Mouse (Mus musculus) T-helper 2 cell (primary cell): ENCODE data around the gene Slc15a1.

ENCODE experiments used
- in situ Hi-C: fragments of 300-600 bp; cut with MboI, MseI; formaldehyde crosslinking; loops from one replicate; pipeline ENCODE4 v1.15.1; 2025; ENCODE audit warnings: high pct_unique_total_duplicates

Slc15a1 gene

GRCm38 (mm10) chr14:121452227-121452626, 52.8 kb downstream of the Slc15a1 start:
- in situ Hi-C loops: loop anchor here (5.0 kb wide), 1 partner anchor 175 kb away; no protein-coding TSS in a partner anchor

- in situ Hi-C loops: loop anchor here (5.0 kb wide), 1 partner anchor 174 kb away; no protein-coding TSS in a partner anchor
These were observed 53.5 kb downstream of the Slc15a1 start for GRCm38 (mm10) chr14:121451424-121452029.

- in situ Hi-C loops: loop anchor here (5.0 kb wide), 1 partner anchor 173 kb away; no protein-coding TSS in a partner anchor
These were observed 54.3 kb downstream of the Slc15a1 start for GRCm38 (mm10) chr14:121450504-121451423.

- in situ Hi-C loops: no loop called here
These were observed 58.1 kb downstream of the Slc15a1 start for GRCm38 (mm10) chr14:121446951-121447350.

GRCm38 (mm10) chr14:121445194-121445593, 59.9 kb downstream of the Slc15a1 start:
- in situ Hi-C loops: no loop called here

GRCm38 (mm10) chr14:121440807-121441206, 64.2 kb downstream of the Slc15a1 start:
- in situ Hi-C loops: no loop called here

- in situ Hi-C loops: no loop called here
These were observed 68.0 kb downstream of the Slc15a1 start for GRCm38 (mm10) chr14:121437026-121437425.

- in situ Hi-C loops: no loop called here
These were observed 68.6 kb downstream of the Slc15a1 start for GRCm38 (mm10) chr14:121436455-121436854.

GRCm38 (mm10) chr14:121435794-121436193, 69.3 kb downstream of the Slc15a1 start:
- in situ Hi-C loops: no loop called here

GRCm38 (mm10) chr14:121431261-121431660, 73.8 kb downstream of the Slc15a1 start:
- in situ Hi-C loops: no loop called here

- in situ Hi-C loops: no loop called here
These were observed 75.1 kb downstream of the Slc15a1 start for GRCm38 (mm10) chr14:121429854-121430535.

- in situ Hi-C loops: no loop called here
These were observed 76.9 kb downstream of the Slc15a1 start for GRCm38 (mm10) chr14:121428148-121428547.

- in situ Hi-C loops: no loop called here
These were observed 78.3 kb downstream of the Slc15a1 start for GRCm38 (mm10) chr14:121426743-121427142.

GRCm38 (mm10) chr14:121425004-121425793, 79.9 kb downstream of the Slc15a1 start:
- in situ Hi-C loops: no loop called here

GRCm38 (mm10) chr14:121423341-121423751, 81.7 kb downstream of the Slc15a1 start:
- in situ Hi-C loops: no loop called here

- in situ Hi-C loops: no loop called here
These were observed 82.2 kb downstream of the Slc15a1 start for GRCm38 (mm10) chr14:121422664-121423340.

- in situ Hi-C loops: no loop called here
These were observed 83.1 kb downstream of the Slc15a1 start for GRCm38 (mm10) chr14:121422000-121422399.

GRCm38 (mm10) chr14:121417594-121417993, 87.5 kb downstream of the Slc15a1 start:
- in situ Hi-C loops: no loop called here

GRCm38 (mm10) chr14:121416626-121417319, 88.3 kb downstream of the Slc15a1 start:
- in situ Hi-C loops: no loop called here

GRCm38 (mm10) chr14:121414635-121415241, 90.3 kb downstream of the Slc15a1 start:
- in situ Hi-C loops: no loop called here
